24 mouse cellular contexts compared by ENCODE assay signal in genomic region chr5:113268246-113268645, GRCm38 (mm10). TPM values are rescaled to one million over a fixed set of nuclear protein-coding genes. Genes with fewer than 3 reads are reported as not detected.
DNase-seq lines count a peak whose midpoint lies in the region; ATAC-seq and TF ChIP-seq lines count a peak whose summit lies in the region.
"Had no signal": no experiment of that assay in that cellular context is flagged by ENCODE, and none has a peak within 500 bp of the region (broad histone marks: within the 10 kb centered on the region; RNA-seq: fewer than 3 reads in every experiment).

No protein-coding gene starts in this region.

- TF ChIP-seq CTCF in thymus, adult 2 months (IDR thresholded peaks at IDR 0.05; ENCODE audit: borderline replicate concordance, control insufficient read depth, extremely low read depth, insufficient read depth, low read length, poor library complexity): no peak

- TF ChIP-seq POLR2A in thymus, adult 2 months (IDR thresholded peaks at IDR 0.05; ENCODE audit: control insufficient read depth, extremely low read depth, insufficient read depth, low read length, poor library complexity): no peak

- no peaks in the 10 kb centered on the region for H3K4me1 ChIP-seq in forebrain, embryonic 15.5 days
- peaks cover 6% of the 10 kb centered on the region; the same call in 1 of the 2 replicates for H3K4me1 ChIP-seq in forebrain, embryonic 10.5 days
- H3K4me1 ChIP-seq in kidney, embryonic 15.5 days: peaks cover 11% of the 10 kb centered on the region; the same call in 1 of the 2 replicates
- no peaks in the 10 kb centered on the region for H3K4me1 ChIP-seq in midbrain, embryonic 13.5 days (replicated peaks)
- no peaks in the 10 kb centered on the region for H3K4me1 ChIP-seq in midbrain, embryonic 14.5 days (ENCODE audit: control insufficient read depth, insufficient read depth, low read length)
- H3K4me1 ChIP-seq in stomach, embryonic 14.5 days (ENCODE audit: control insufficient read depth, insufficient read depth, low read length): no peaks in the 10 kb centered on the region
- no peaks in the 10 kb centered on the region for H3K4me1 ChIP-seq in thymus, adult 2 months (replicated peaks; ENCODE audit: control insufficient read depth, insufficient read depth, low read length)
- H3K4me1 ChIP-seq: hindbrain, embryonic 15.5 days had no signal

- ATAC-seq in forebrain, embryonic 15.5 days (replicated peaks): peak; percentile 48; the same call in 1 of the 2 replicates
- ATAC-seq in kidney, embryonic 15.5 days (replicated peaks; ENCODE audit: low FRiP score): peak; percentile 52
- peak; percentile 60; the same call in 1 of the 2 replicates for ATAC-seq in midbrain, embryonic 13.5 days
- ATAC-seq in midbrain, embryonic 14.5 days (ENCODE audit: low FRiP score, low TSS enrichment): no peak
- 0 out of 2 replicates have a peak, but pooled peaks have one; percentile 33 for ATAC-seq in stomach, embryonic 14.5 days (ENCODE audit: insufficient number of reproducible peaks, insufficient read depth, low FRiP score, low read depth)
- ATAC-seq: activated CD4-positive, CD25-positive, alpha-beta regulatory T cell, adult 4 months; lung, postnatal 0 days had no signal

- H3K27me3 ChIP-seq in forebrain, embryonic 15.5 days: no peaks in the 10 kb centered on the region
- no peaks in the 10 kb centered on the region for H3K27me3 ChIP-seq in forebrain, embryonic 10.5 days (ENCODE audit: poor library complexity, severe bottlenecking)
- H3K27me3 ChIP-seq in kidney, embryonic 15.5 days: no peaks in the 10 kb centered on the region
- no peaks in the 10 kb centered on the region for H3K27me3 ChIP-seq in midbrain, embryonic 13.5 days
- no peaks in the 10 kb centered on the region for H3K27me3 ChIP-seq in midbrain, embryonic 14.5 days (ENCODE audit: control insufficient read depth, insufficient read depth, low read length)
- H3K27me3 ChIP-seq in stomach, embryonic 14.5 days (ENCODE audit: control insufficient read depth, insufficient read depth, low read length): no peaks in the 10 kb centered on the region
- H3K27me3 ChIP-seq in thymus, adult 2 months (ENCODE audit: control insufficient read depth, insufficient read depth, low read length): no peaks in the 10 kb centered on the region
- H3K27me3 ChIP-seq: hindbrain, embryonic 15.5 days; liver, embryonic 15.5 days had no signal

- H3K4me3 ChIP-seq in forebrain, embryonic 15.5 days: no peak overlapping the region
- H3K4me3 ChIP-seq in forebrain, embryonic 10.5 days: no peak overlapping the region
- no peak overlapping the region for H3K4me3 ChIP-seq in kidney, embryonic 15.5 days (replicated peaks)
- no peak overlapping the region for H3K4me3 ChIP-seq in midbrain, embryonic 13.5 days (replicated peaks)
- H3K4me3 ChIP-seq in midbrain, embryonic 14.5 days (replicated peaks; ENCODE audit: low read depth, low read length): no peak overlapping the region
- H3K4me3 ChIP-seq in stomach, embryonic 14.5 days (ENCODE audit: low read depth, low read length): no peak overlapping the region
- no peak overlapping the region for H3K4me3 ChIP-seq in thymus, adult 2 months (ENCODE audit: control insufficient read depth, insufficient read depth, low read length)
- H3K4me3 ChIP-seq: hindbrain, embryonic 15.5 days; left cerebral cortex, adult 2 months; liver, embryonic 15.5 days had no signal

- H3K4me2 ChIP-seq in forebrain, embryonic 15.5 days (replicated peaks): no peak overlapping the region
- no peak overlapping the region for H3K4me2 ChIP-seq in kidney, embryonic 15.5 days
- H3K4me2 ChIP-seq in midbrain, embryonic 13.5 days (replicated peaks): no peak overlapping the region
- H3K4me2 ChIP-seq in midbrain, embryonic 14.5 days (ENCODE audit: low read length): no peak overlapping the region
- H3K4me2 ChIP-seq in stomach, embryonic 14.5 days (replicated peaks; ENCODE audit: low read depth, low read length): no peak overlapping the region
- H3K4me2 ChIP-seq: hindbrain, embryonic 15.5 days; liver, embryonic 15.5 days had no signal

- H3K27ac ChIP-seq in forebrain, embryonic 15.5 days (replicated peaks): no peak overlapping the region
- no peak overlapping the region for H3K27ac ChIP-seq in forebrain, embryonic 10.5 days
- no peak overlapping the region for H3K27ac ChIP-seq in kidney, embryonic 15.5 days
- no peak overlapping the region for H3K27ac ChIP-seq in midbrain, embryonic 13.5 days
- no peak overlapping the region for H3K27ac ChIP-seq in midbrain, embryonic 14.5 days (replicated peaks; ENCODE audit: low read depth, low read length)
- no peak overlapping the region for H3K27ac ChIP-seq in stomach, embryonic 14.5 days (ENCODE audit: low read length)
- H3K27ac ChIP-seq in thymus, adult 2 months (ENCODE audit: control insufficient read depth, insufficient read depth, low read length): no peak overlapping the region
- H3K27ac ChIP-seq: hindbrain, embryonic 15.5 days; left cerebral cortex, adult 2 months; liver, embryonic 15.5 days had no signal

- H3K9ac ChIP-seq in forebrain, embryonic 15.5 days (replicated peaks): no peak overlapping the region
- H3K9ac ChIP-seq in kidney, embryonic 15.5 days: no peak overlapping the region
- H3K9ac ChIP-seq in midbrain, embryonic 13.5 days (replicated peaks): no peak overlapping the region
- no peak overlapping the region for H3K9ac ChIP-seq in midbrain, embryonic 14.5 days (replicated peaks; ENCODE audit: low read length)
- H3K9ac ChIP-seq in stomach, embryonic 14.5 days (replicated peaks; ENCODE audit: low read depth, low read length): no peak overlapping the region
- H3K9ac ChIP-seq: hindbrain, embryonic 15.5 days; liver, embryonic 15.5 days had no signal

- no peak for DNase-seq in forebrain, embryonic 10.5 days (ENCODE audit: extremely low spot score, low spot score)
- no peak for DNase-seq in kidney, adult 8-10 months
- DNase-seq in midbrain, embryonic 14.5 days: no peak
- no peak for DNase-seq in thymus, adult 2 months
- DNase-seq: adrenal gland, postnatal 10 days; cerebellum, adult 9-10 months; gastrocnemius, postnatal 25 days; heart, postnatal 14 days; kidney, adult 11 months; kidney, postnatal 36 days; layer of hippocampus, adult 9-11 months; left cerebral cortex, postnatal 4 days had no signal

- peaks cover 11% of the 10 kb centered on the region; the same call in 1 of the 2 replicates for H3K36me3 ChIP-seq in forebrain, embryonic 15.5 days
- peaks cover 54% of the 10 kb centered on the region for H3K36me3 ChIP-seq in forebrain, embryonic 10.5 days (replicated peaks)
- H3K36me3 ChIP-seq in kidney, embryonic 15.5 days: no peaks in the 10 kb centered on the region
- peaks cover 66% of the 10 kb centered on the region for H3K36me3 ChIP-seq in midbrain, embryonic 13.5 days
- peaks cover 51% of the 10 kb centered on the region for H3K36me3 ChIP-seq in midbrain, embryonic 14.5 days (ENCODE audit: control insufficient read depth, insufficient read depth, low read length)
- H3K36me3 ChIP-seq in stomach, embryonic 14.5 days (ENCODE audit: control insufficient read depth, insufficient read depth, low read length): no peaks in the 10 kb centered on the region
- H3K36me3 ChIP-seq in thymus, adult 2 months (ENCODE audit: control insufficient read depth, insufficient read depth, low read length): no peaks in the 10 kb centered on the region
- H3K36me3 ChIP-seq: G1E had no signal

- H3K9me3 ChIP-seq in forebrain, embryonic 15.5 days: no peaks in the 10 kb centered on the region
- H3K9me3 ChIP-seq in forebrain, embryonic 10.5 days: peaks cover 7% of the 10 kb centered on the region; the same call in 1 of the 2 replicates
- no peaks in the 10 kb centered on the region for H3K9me3 ChIP-seq in kidney, embryonic 15.5 days (replicated peaks)
- H3K9me3 ChIP-seq in midbrain, embryonic 13.5 days: no peaks in the 10 kb centered on the region
- H3K9me3 ChIP-seq in midbrain, embryonic 14.5 days (ENCODE audit: control insufficient read depth, low read length): no peaks in the 10 kb centered on the region
- H3K9me3 ChIP-seq in stomach, embryonic 14.5 days (ENCODE audit: control insufficient read depth, low read depth, low read length): no peaks in the 10 kb centered on the region
- H3K9me3 ChIP-seq: hindbrain, embryonic 15.5 days; liver, embryonic 15.5 days had no signal

RNA-seq across cellular contexts. Expression of gene Tmem211, which starts 41.5 kb away (rescaled TPM):
- polyA plus RNA-seq in forebrain, embryonic 15.5 days (2015; fragmentation: Nextera tagmentation; extraction: Ambion mirVana): not detected in 2 replicates
- polyA plus RNA-seq in forebrain, embryonic 10.5 days (2016; fragmentation: Nextera tagmentation; extraction: Ambion mirVana): 0.22 and 0.67 TPM in 2 replicates
- 0.19 TPM in 1 of 2 replicates, not detected in the other for polyA plus RNA-seq in kidney, embryonic 15.5 days (2015; fragmentation: Nextera tagmentation; extraction: Ambion mirVana)
- not detected in 2 replicates for polyA plus RNA-seq in midbrain, embryonic 13.5 days (2015; fragmentation: Nextera tagmentation; extraction: Ambion mirVana)
- 0.15 TPM in 1 of 2 replicates, not detected in the other for polyA plus RNA-seq in midbrain, embryonic 14.5 days (2014; fragmentation: Nextera tagmentation; extraction: Ambion mirVana)
- not detected in 2 replicates for polyA plus RNA-seq in stomach, embryonic 14.5 days (2014; fragmentation: Nextera tagmentation; extraction: Ambion mirVana)
- polyA plus RNA-seq in thymus, adult 2 months (2012; rRNA removed): 0.10 TPM in 1 of 2 replicates, not detected in the other
- polyA plus RNA-seq: activated CD4-positive, CD25-positive, alpha-beta regulatory T cell, adult 4 months; G1E; hindbrain, embryonic 15.5 days; liver, embryonic 15.5 days; lung, postnatal 0 days; neural tube, embryonic 14.5 days; thymus, postnatal 0 days had no signal

RNA-seq across cellular contexts. Expression of gene Sgsm1, which starts 42.3 kb away (rescaled TPM):
- 14.7 and 15.7 TPM in 2 replicates for polyA plus RNA-seq in forebrain, embryonic 15.5 days (2015; fragmentation: Nextera tagmentation; extraction: Ambion mirVana)
- 15.5 and 18.2 TPM in 2 replicates for polyA plus RNA-seq in forebrain, embryonic 10.5 days (2016; fragmentation: Nextera tagmentation; extraction: Ambion mirVana)
- polyA plus RNA-seq in kidney, embryonic 15.5 days (2015; fragmentation: Nextera tagmentation; extraction: Ambion mirVana): 6.3 and 6.4 TPM in 2 replicates
- polyA plus RNA-seq in midbrain, embryonic 13.5 days (2015; fragmentation: Nextera tagmentation; extraction: Ambion mirVana): 17.2 and 17.4 TPM in 2 replicates
- polyA plus RNA-seq in midbrain, embryonic 14.5 days (2014; fragmentation: Nextera tagmentation; extraction: Ambion mirVana): 15.2 and 15.6 TPM in 2 replicates
- 4.6 and 6.4 TPM in 2 replicates for polyA plus RNA-seq in stomach, embryonic 14.5 days (2014; fragmentation: Nextera tagmentation; extraction: Ambion mirVana)
- polyA plus RNA-seq in thymus, adult 2 months (2012; rRNA removed): 0.71 and 1.0 TPM in 2 replicates
- polyA plus RNA-seq: activated CD4-positive, CD25-positive, alpha-beta regulatory T cell, adult 4 months; G1E had no signal

RNA-seq across cellular contexts. Expression of gene 2900026A02Rik, which starts 47.2 kb away (rescaled TPM):
- polyA plus RNA-seq in forebrain, embryonic 15.5 days (2015; fragmentation: Nextera tagmentation; extraction: Ambion mirVana): 4.4 and 4.9 TPM in 2 replicates
- 4.4 and 4.5 TPM in 2 replicates for polyA plus RNA-seq in forebrain, embryonic 10.5 days (2016; fragmentation: Nextera tagmentation; extraction: Ambion mirVana)
- 7.0 and 7.5 TPM in 2 replicates for polyA plus RNA-seq in kidney, embryonic 15.5 days (2015; fragmentation: Nextera tagmentation; extraction: Ambion mirVana)
- 2.4 and 2.7 TPM in 2 replicates for polyA plus RNA-seq in midbrain, embryonic 13.5 days (2015; fragmentation: Nextera tagmentation; extraction: Ambion mirVana)
- polyA plus RNA-seq in midbrain, embryonic 14.5 days (2014; fragmentation: Nextera tagmentation; extraction: Ambion mirVana): 1.6 and 2.1 TPM in 2 replicates
- polyA plus RNA-seq in stomach, embryonic 14.5 days (2014; fragmentation: Nextera tagmentation; extraction: Ambion mirVana): 9.2 and 10.2 TPM in 2 replicates
- polyA plus RNA-seq in thymus, adult 2 months (2012; rRNA removed): 6.9 and 7.8 TPM in 2 replicates
- polyA plus RNA-seq: G1E had no signal
